Mouse (Mus musculus) intestine, embryonic 16.5 days (tissue): ENCODE data around the gene Rbm47. TPM values are rescaled to one million over a fixed set of nuclear protein-coding genes. Genes with fewer than 3 reads are reported as not detected.

Source experiments
- ATAC-seq: fragments of 200-750 bp; cut with Nextera tagmentation; 2 replicates; pipeline ENCODE4 v1.8.0; 2017; ENCODE audit warnings: moderate TSS enrichment, moderate library complexity
- H3K27ac ChIP-seq: fragments of 300-500 bp; sonication (generic); 2 replicates; pipeline ENCODE4 v1.5.1; 2014; ENCODE audit warnings: mild to moderate bottlenecking, low read length
- H3K27me3 ChIP-seq: fragments of 300-500 bp; sonication (generic); replicated peaks from 2 replicates; pipeline ENCODE4 v1.6.1; 2014; ENCODE audit warnings: low read length, control low read depth, mixed read lengths; ENCODE audit not compliant: control insufficient read depth, insufficient read depth
- H3K36me3 ChIP-seq: fragments of 300-500 bp; sonication (generic); 2 replicates; pipeline ENCODE4 v1.6.1; 2014; ENCODE audit warnings: low read length, control low read depth; ENCODE audit not compliant: control insufficient read depth, insufficient read depth
- H3K4me1 ChIP-seq: fragments of 300-500 bp; sonication (generic); 2 replicates; pipeline ENCODE4 v1.6.1; 2014; ENCODE audit warnings: low read length, control low read depth, mixed read lengths; ENCODE audit not compliant: control insufficient read depth, insufficient read depth
- H3K4me2 ChIP-seq: fragments of 300-500 bp; sonication (generic); 2 replicates; pipeline ENCODE4 v1.6.1; 2014; ENCODE audit warnings: low read depth, low read length, control low read depth
- H3K4me3 ChIP-seq: fragments of 300-500 bp; sonication (generic); 2 replicates; pipeline ENCODE4 v1.5.1; 2014; ENCODE audit warnings: mild to moderate bottlenecking, low read length
- H3K9ac ChIP-seq: fragments of 300-500 bp; sonication (generic); 2 replicates; pipeline ENCODE4 v1.6.1; 2014; ENCODE audit warnings: low read depth, low read length
- H3K9me3 ChIP-seq: fragments of 300-500 bp; sonication (generic); 2 replicates; pipeline ENCODE4 v1.6.1; 2016; ENCODE audit warnings: low read length, control low read depth; ENCODE audit not compliant: control insufficient read depth
- WGBS: fragments of 180-500 bp; shearing (Covaris S2); extraction: QIAGEN DNeasy Blood & Tissue Kit; methylation state at CpG from one replicate; pipeline ENCODE4 v1.1.7; 2014; 5-methylcytosine and 5-hydroxymethylcytosine counted together
- polyA plus RNA-seq: library from polyadenylated mRNA; unstranded; fragments of >200 nt; fragmentation: Nextera tagmentation; extraction: Ambion mirVana; gene quantifications from 2 replicates; pipeline ENCODE4 v1.2.1, GENCODE M21; 2015

Gene Rbm47
- polyA plus RNA-seq, 1 experiment from 2014 or later, result 149 TPM

- 80% methylated on average over 2 of the region's 2 CpGs for WGBS
- H3K4me1 ChIP-seq, result no peaks in the 10 kb centered on the region
- peak; percentile 42 for ATAC-seq
- H3K36me3 ChIP-seq, result 0 out of 2 replicates have a peak, but pooled peaks cover 2% of the 10 kb centered on the region
- H3K4me2 ChIP-seq, result no peak overlapping the region
- no peak overlapping the region for H3K9ac ChIP-seq
- no peak overlapping the region for H3K4me3 ChIP-seq
- no peaks in the 10 kb centered on the region for H3K27me3 ChIP-seq
- no peaks in the 10 kb centered on the region for H3K9me3 ChIP-seq
- peak overlapping the region; percentile 4 for H3K27ac ChIP-seq
Measured at GRCm38 (mm10) chr5:66014437-66014836, 158.5 kb downstream of the Rbm47 start.

GRCm38 (mm10) chr5:66013999-66014398 is 158.9 kb downstream of the Rbm47 start:
- H3K4me3 ChIP-seq, result no peak overlapping the region
- peak overlapping the region; percentile 11 for H3K27ac ChIP-seq

GRCm38 (mm10) chr5:66008245-66008967 is 164.5 kb downstream of the Rbm47 start:
- Histone ChIP-seq H3K4me2 (no peak overlapping the region), H3K27ac (no peak overlapping the region), H3K27me3 (no peaks in the 10 kb centered on the region), H3K9ac (no peak overlapping the region), H3K36me3 (no peaks in the 10 kb centered on the region), H3K4me3 (no peak overlapping the region), H3K9me3 (no peaks in the 10 kb centered on the region), H3K4me1 (0 out of 2 replicates have a peak, but pooled peaks cover 2% of the 10 kb centered on the region)
- 71% methylated on average over 15 of the region's 15 CpGs for WGBS
- ATAC-seq, result no peak

More at GRCm38 (mm10) chr5:66013999-66014398, 158.9 kb downstream of the Rbm47 start:
- Histone ChIP-seq H3K9ac (no peak overlapping the region), H3K4me2 (no peak overlapping the region), H3K4me1 (no peaks in the 10 kb centered on the region), H3K27me3 (no peaks in the 10 kb centered on the region), H3K9me3 (no peaks in the 10 kb centered on the region), H3K36me3 (0 out of 2 replicates have a peak, but pooled peaks cover under 1% of the 10 kb centered on the region)
- peak; percentile 80 for ATAC-seq
- 65% methylated on average over 3 of the region's 3 CpGs for WGBS

- 28% methylated on average over 16 of the region's 16 CpGs for WGBS
- ATAC-seq, result peak; percentile 25
- H3K9ac ChIP-seq, result peak overlapping the region; percentile 57
Measured at GRCm38 (mm10) chr5:66005041-66005678, 167.8 kb downstream of the Rbm47 start.

GRCm38 (mm10) chr5:66004134-66004925 is 168.6 kb downstream of the Rbm47 start, which contains the start of gene 9130230L23Rik:
Gene 9130230L23Rik (minus strand): TSS chr5:66004285.
- no peaks in the 10 kb centered on the region for H3K9me3 ChIP-seq
- peaks cover 13% of the 10 kb centered on the region for H3K4me1 ChIP-seq
- WGBS, result 46% methylated on average over 14 of the region's 14 CpGs
- H3K36me3 ChIP-seq, result no peaks in the 10 kb centered on the region
- peak within 1 kb of the TSS; percentile 33 for H3K4me2 ChIP-seq
- H3K4me3 ChIP-seq, result peak within 1 kb of the TSS; percentile 22; the same call in 1 of the 2 replicates
- no peaks in the 10 kb centered on the region for H3K27me3 ChIP-seq
- peak within 1 kb of the TSS; percentile 57 for H3K9ac ChIP-seq
- peak within 1 kb of the TSS; percentile 91 for H3K27ac ChIP-seq
- ATAC-seq, result peak; percentile 95

More at GRCm38 (mm10) chr5:66005041-66005678, 167.8 kb downstream of the Rbm47 start:
- H3K36me3 ChIP-seq, result no peaks in the 10 kb centered on the region
- no peaks in the 10 kb centered on the region for H3K9me3 ChIP-seq
- H3K27ac ChIP-seq, result peak overlapping the region; percentile 91
- peak overlapping the region; percentile 32 for H3K4me2 ChIP-seq
- no peaks in the 10 kb centered on the region for H3K27me3 ChIP-seq
- H3K4me1 ChIP-seq, result peaks cover 13% of the 10 kb centered on the region
- peak overlapping the region; percentile 22; the same call in 1 of the 2 replicates for H3K4me3 ChIP-seq

GRCm38 (mm10) chr5:66001232-66001631 is 171.7 kb downstream of the Rbm47 start:
- H3K27ac ChIP-seq, result peak overlapping the region; percentile 63
- H3K4me2 ChIP-seq, result no peak overlapping the region
- H3K9me3 ChIP-seq, result no peaks in the 10 kb centered on the region
- no peak for ATAC-seq
- H3K4me1 ChIP-seq, result peaks cover 13% of the 10 kb centered on the region
- WGBS, result 75% methylated on average over 5 of the region's 5 CpGs
- no peaks in the 10 kb centered on the region for H3K36me3 ChIP-seq
- H3K4me3 ChIP-seq, result no peak overlapping the region
- 0 out of 2 replicates have a peak overlapping the region, but pooled peaks have one; percentile 10 for H3K9ac ChIP-seq
- no peaks in the 10 kb centered on the region for H3K27me3 ChIP-seq

- 38% methylated on average over 6 of the region's 6 CpGs for WGBS
- Histone ChIP-seq H3K9ac (0 out of 2 replicates have a peak overlapping the region, but pooled peaks have one; percentile 10), H3K9me3 (no peaks in the 10 kb centered on the region), H3K4me3 (no peak overlapping the region), H3K27ac (peak overlapping the region; percentile 63), H3K27me3 (no peaks in the 10 kb centered on the region), H3K4me2 (no peak overlapping the region), H3K4me1 (peaks cover 13% of the 10 kb centered on the region), H3K36me3 (no peaks in the 10 kb centered on the region)
- no peak for ATAC-seq
Measured at GRCm38 (mm10) chr5:66000567-66001125, 172.3 kb downstream of the Rbm47 start.

GRCm38 (mm10) chr5:66000074-66000473 is 172.8 kb downstream of the Rbm47 start:
- no peak for ATAC-seq
- Histone ChIP-seq H3K27me3 (no peaks in the 10 kb centered on the region), H3K4me2 (no peak overlapping the region), H3K27ac (no peak overlapping the region), H3K4me3 (no peak overlapping the region), H3K4me1 (peaks cover 13% of the 10 kb centered on the region), H3K36me3 (no peaks in the 10 kb centered on the region), H3K9me3 (no peaks in the 10 kb centered on the region), H3K9ac (no peak overlapping the region)
- WGBS, result 79% methylated on average over 7 of the region's 7 CpGs
